Mouse (Mus musculus) embryo, embryonic 11 days (tissue): ENCODE measurements at regions not wholly inside any gene's neighbourhood (a gene's known extent, or its start where the extent isn't known, plus 50 kb on each side); places are given as distances from the start of the nearest gene placed in this dataset.

ENCODE experiments used
- DNase-seq: peaks from one replicate; pipeline ENCODE4 v3.0.0-alpha.2; 2015

- no peak for DNase-seq
Observed at GRCm38 (mm10) chr6:66012675-66013074, 60.3 kb downstream of the 4930544G11Rik start.

- no peak for DNase-seq
Observed at GRCm38 (mm10) chr6:66023531-66023930, 71.1 kb downstream of the 4930544G11Rik start.

- DNase-seq, result no peak
Observed at GRCm38 (mm10) chr6:66036789-66037188, 84.4 kb downstream of the 4930544G11Rik start.

GRCm38 (mm10) chr6:66051852-66052251 lies 99.4 kb downstream of the 4930544G11Rik start:
- DNase-seq, result no peak

- DNase-seq, result peak; percentile 1
Observed at GRCm38 (mm10) chr6:66052386-66052785, 100.0 kb downstream of the 4930544G11Rik start.

GRCm38 (mm10) chr6:66053197-66053596 lies 100.8 kb downstream of the 4930544G11Rik start:
- no peak for DNase-seq

- no peak for DNase-seq
Observed at GRCm38 (mm10) chr6:66068874-66069273, 116.5 kb downstream of the 4930544G11Rik start.

GRCm38 (mm10) chr6:66077445-66077844 lies 125.0 kb downstream of the 4930544G11Rik start:
- peak; percentile 38 for DNase-seq

GRCm38 (mm10) chr6:66078769-66079168 lies 126.4 kb downstream of the 4930544G11Rik start:
- DNase-seq, result no peak

GRCm38 (mm10) chr6:66101555-66102071 lies 149.2 kb downstream of the 4930544G11Rik start:
- no peak for DNase-seq

- DNase-seq, result no peak
Observed at GRCm38 (mm10) chr6:66114366-66114765, 162.0 kb downstream of the 4930544G11Rik start.

- DNase-seq, result no peak
Observed at GRCm38 (mm10) chr6:66121479-66122183, 169.2 kb downstream of the 4930544G11Rik start.

- no peak for DNase-seq
Observed at GRCm38 (mm10) chr6:66124292-66124691, 171.9 kb downstream of the 4930544G11Rik start.

GRCm38 (mm10) chr6:66151786-66152185 lies 199.4 kb downstream of the 4930544G11Rik start:
- DNase-seq, result peak; percentile 51

GRCm38 (mm10) chr6:66154831-66155230 lies 202.4 kb downstream of the 4930544G11Rik start:
- no peak for DNase-seq

- peak; percentile 50 for DNase-seq
Observed at GRCm38 (mm10) chr6:66160805-66161204, 208.4 kb downstream of the 4930544G11Rik start.

- no peak for DNase-seq
Observed at GRCm38 (mm10) chr6:66168913-66169312, 216.5 kb downstream of the 4930544G11Rik start.

GRCm38 (mm10) chr6:66197990-66198389 lies 245.6 kb downstream of the 4930544G11Rik start:
- DNase-seq, result no peak

GRCm38 (mm10) chr6:66200136-66200790 lies 247.9 kb downstream of the 4930544G11Rik start:
- peak; percentile 45 for DNase-seq

- peak; percentile 40 for DNase-seq
Observed at GRCm38 (mm10) chr6:66206197-66206925, 254.0 kb downstream of the 4930544G11Rik start.

- no peak for DNase-seq
Observed at GRCm38 (mm10) chr6:66217543-66217942, 265.1 kb downstream of the 4930544G11Rik start.

- no peak for DNase-seq
Observed at GRCm38 (mm10) chr6:66224164-66224903, 271.9 kb downstream of the 4930544G11Rik start.

GRCm38 (mm10) chr6:66236368-66236767 lies 284.0 kb downstream of the 4930544G11Rik start:
- DNase-seq, result no peak
